Mouse (Mus musculus) B cell, adult 2 months (primary cell): ENCODE measurements around the gene Psmc3.
"Not testable (repeated sequence)": the region's sequence is repeated elsewhere in the genome, so short reads cannot be mapped to it uniquely, and the experiment has no call there.

Experiments used
- DNase-seq, 2 experiments: peaks; one replicate each; pipeline ENCODE4 v3.0.0; 2022

Psmc3 gene

DNA sequence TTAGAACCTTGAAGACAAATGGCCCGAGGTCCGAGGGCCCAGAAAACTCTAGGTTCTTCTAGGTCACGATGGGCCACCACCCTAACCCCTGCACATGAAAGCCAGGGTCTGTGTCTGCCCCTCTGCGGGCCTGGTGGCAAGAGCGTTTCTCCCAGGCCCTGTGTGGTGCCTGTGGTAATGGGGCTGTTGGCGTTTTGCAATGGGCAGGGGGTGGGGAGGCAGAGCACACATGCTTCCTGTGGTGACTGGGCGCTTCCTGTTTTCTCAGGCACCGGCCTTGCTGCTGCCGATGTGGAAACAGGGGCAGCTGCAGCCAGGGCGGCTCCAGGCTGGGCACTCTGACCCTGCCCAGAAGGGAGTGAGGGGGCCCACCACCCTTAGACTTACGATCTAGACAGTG is 29.0 kb downstream of the Psmc3 start:
- DNase-seq = peak; percentile 79 to 82

DNA sequence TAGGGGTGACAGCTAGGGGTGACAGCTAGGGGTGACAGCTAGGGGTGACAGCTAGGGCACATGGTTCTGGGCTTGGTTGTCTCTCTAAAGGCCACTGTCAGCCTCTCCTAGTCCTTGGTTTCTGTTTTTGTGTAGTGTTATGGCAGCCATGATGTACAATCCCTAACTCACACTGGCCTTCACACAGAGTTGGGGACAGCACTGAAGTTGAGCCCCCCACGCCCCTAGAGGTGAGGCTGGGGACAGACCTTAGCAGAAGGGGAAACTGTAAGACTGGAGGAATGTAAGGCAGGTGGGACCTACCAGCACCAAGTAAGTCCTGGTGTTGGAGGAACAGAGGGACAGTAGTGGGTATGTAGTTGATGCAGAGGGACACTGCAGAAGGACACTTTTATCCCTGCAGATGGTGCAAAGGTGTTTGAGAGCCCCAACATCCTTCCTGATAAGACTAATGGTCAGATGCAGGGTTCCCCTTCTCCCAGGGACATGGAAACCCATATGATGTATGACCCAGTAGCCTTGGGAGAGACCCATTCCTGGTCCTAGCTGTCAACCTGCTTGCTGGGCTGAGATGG is 29.6 kb downstream of the Psmc3 start:
- DNase-seq = peak in 1 of 2 experiments; percentile 51

DNA sequence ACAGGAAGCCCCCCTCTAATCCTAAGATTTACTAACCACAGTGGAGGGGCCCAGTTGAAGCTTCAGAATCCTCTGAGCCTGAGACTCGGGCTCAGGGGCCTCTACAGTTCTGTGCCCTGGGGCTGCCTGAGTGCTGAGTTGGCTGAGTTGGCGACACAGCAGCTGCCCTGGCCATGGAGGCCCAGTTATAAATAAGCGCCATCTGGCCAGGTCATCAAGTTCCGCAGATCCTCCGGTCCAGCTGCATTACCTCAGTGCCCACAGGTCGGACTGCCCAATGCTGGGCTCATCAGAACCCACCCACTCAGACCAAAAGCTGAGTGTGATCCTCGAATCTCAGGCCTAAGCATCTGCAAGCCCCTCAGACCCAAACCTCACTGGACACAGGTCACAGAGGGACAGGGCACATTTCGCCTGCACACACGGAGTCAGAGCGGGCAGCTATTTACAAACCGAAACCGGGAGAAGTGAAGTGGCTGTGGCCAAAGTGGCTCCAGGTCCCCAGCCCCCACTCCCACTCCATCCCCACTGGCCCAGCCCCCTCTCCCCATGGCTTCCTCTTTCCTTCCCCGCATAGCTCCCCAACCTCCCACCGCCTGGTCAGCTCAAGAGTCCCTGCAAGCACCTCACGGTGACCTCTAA is 30.5 kb downstream of the Psmc3 start:
- DNase-seq = no peak

DNA sequence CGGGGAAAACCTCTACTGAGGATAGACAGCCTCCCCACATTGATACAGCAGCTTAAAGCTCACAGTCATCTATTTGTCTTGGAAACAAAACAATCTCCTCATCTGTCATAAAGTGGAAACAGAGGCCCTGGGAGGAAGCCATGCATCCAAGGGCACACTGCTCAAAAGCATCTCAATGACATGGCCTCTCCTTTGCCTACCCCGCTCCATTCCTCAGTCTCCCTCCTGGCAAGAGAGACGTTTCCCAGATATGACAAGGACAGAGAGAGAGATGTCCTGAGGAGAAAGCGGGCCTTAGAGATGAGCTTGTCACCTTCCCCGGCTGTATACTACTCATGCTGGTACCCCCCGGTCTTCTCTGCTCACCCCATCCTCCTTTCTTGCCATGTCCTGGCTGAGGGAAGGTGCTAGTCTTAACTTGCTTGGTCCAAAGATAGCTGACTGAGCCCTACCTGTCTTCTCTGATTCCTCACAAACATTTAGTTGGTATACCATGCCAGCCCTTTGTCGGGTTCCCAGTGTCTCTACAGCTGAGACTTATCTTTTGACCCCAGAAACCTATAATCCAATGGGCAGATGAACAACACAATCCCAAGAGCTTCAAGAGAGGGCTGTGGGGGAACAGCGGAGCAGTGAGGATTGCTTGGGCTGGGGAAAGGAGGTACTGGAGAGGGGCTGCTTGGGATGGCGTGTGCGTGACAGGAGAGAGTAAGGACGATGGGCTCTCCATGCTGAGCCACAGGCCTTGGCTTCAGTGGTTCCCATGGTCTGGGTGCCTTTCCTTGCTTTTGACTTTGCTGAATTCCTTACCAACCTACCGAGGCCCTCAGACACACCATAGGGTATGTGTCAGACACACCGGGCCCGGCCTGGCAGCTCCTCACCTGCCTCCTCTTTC is 31.9 kb downstream of the Psmc3 start:
- no peak for DNase-seq

DNA sequence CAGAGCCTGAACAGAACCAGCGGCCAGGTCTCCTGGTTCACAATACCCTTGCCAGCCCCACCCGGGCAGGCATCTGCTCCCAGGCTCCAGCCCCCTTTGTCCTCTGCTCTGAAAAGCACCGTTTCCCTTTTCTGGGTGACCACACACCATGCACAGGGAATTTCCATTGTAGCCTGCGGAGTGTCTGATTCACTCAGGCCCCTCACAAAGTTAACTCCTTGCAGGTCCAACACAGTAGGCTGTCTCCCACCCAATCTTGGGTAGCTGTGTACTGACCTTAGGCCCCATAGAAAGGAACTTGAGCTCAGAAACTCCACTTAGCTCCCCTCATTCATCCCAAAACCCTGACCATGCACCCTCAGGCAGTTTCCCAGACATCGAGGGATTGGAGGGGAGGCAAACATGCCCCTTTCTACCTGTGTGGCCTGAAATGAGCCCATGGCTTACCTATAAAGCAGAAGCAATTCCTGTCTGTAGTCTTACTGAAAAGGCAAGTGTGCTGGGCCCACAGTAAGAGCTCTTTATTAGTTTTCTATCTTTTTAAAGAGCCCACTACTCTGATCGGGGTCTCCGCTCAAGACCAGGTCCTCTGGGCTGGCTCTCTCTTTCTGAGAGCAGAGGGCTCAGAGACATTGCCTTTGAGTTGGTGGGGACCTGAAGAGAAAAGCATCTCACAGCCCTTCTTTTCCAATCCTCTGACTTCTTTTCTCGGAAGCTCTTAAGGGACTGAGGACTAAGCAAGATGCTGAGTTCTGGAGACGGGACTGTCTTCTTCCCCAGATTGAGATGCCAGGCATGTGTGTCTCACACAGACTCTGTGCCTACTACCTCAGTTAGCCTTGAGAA is 32.8 kb downstream of the Psmc3 start:
- DNase-seq = no peak

DNA sequence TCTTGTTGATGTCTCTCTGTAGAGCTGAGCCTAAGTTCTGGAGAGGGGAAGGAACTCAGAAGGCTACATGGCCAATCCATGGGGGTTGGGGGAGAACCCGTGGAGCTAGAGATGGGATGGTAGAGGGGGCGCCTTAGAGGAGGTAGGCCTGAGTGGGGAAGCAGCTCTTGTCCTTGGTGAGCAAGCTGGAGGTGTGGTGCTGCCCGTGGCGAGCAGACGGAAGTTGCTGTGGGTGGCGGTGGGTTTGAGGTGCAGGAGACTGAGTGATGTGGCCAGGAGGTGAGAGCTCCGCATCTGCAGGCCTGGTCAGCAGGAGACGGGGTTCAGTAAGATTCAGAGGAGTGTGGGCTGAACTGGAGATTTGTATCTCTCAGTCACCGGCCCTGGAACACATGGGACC is 33.6 kb downstream of the Psmc3 start:
- peak in 1 of 2 experiments; percentile 28 for DNase-seq

DNA sequence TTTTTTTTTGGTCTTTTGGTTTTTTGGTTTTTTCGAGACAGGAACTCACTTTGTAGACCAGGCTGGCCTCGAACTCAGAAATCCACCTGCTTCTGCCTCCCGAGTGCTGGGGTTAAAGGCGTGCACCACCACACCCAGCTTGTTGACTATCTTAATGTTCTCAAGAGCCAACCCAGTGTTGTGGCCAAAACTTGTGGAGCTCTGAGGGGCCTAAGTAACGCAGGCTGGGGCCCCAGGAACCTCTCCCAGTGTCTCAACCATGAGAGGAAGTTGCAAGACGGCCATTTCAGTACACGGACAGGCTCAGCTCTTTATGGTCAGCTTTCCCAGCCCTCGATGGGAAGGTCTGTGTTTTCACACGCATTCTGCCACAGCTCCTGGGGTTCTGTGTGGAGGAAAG is 35.2 kb downstream of the Psmc3 start:
- DNase-seq = no peak

DNA sequence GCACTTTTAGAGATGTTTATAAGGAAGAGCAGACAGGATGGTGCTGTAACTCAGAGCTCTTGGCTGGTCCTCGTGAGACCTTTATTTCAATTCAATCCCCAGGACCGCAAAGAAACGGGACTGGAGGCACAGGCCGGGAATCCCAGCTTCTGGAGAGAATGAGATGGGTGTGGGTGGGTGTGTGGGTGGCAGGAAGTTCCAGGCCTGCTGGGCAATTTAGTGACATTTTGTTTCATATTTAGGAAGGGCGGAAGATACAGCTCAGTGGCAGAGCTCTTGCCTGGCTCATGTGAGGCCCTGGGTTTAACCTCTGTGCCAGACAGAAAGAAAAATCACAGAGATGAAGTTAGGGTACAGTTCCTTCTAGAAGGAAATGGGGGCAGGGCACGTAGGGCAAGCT is 36.4 kb downstream of the Psmc3 start:
- no peak for DNase-seq

DNA sequence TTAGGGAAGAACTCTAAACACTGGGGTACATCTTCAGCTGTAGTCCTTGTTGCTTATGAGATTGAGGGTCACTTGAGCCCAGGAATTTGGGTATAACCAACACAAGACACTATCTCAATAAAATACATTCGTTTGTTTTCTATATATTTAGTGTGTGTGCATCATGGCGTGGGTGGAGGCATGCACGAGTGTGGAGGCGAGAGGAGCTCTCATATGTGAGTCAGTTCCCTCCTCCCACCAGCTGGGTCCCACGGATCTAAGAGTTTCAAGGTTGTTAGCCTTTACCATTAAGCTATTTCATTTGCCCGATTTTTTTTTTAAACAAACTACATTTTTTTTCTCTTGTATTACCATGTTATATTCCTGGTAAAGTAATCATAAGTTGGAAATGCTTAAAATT is 37.0 kb downstream of the Psmc3 start:
- DNase-seq = no peak

DNA sequence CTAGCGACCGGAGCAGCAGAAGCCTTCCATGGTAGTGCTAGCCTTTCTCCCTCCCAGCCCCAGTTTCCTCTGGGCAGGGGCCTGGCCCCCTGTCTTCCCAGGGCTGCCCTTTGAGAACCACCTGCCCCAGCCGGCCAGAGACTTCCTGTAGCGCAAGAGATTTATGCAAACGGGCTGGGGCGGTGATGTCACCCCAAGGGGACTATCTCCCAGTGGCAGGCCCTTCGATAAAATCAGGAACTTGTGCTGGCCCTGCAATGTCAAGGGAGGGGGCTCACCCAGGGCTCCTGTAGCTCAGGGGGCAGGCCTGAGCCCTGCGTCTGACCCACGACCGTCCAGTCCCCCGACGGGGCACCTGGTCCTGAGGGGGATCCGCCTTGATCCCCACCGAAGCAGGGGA is 42.7 kb downstream of the Psmc3 start:
- DNase-seq = peak; percentile 83 to 85

DNA sequence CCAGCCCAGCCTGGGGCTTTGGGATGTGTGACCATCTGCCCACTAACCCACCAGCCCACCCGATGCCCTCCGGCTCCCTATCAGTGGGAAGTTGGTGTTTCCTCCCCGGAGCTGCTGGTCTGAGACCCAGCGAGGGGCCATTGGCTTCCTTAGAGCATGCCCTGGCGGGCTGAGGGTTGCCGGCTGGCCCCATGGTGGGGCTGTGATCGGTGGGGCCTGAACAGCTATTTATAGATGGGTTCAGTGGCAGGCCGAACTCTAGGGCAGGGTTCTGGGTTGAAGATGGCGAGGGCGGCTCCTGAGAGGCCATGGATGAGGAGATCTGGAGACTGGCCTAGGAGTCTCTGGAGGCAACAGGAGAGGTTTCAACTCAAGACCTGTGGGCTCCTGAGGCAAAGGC is 43.2 kb downstream of the Psmc3 start:
- peak; percentile 59 to 60 for DNase-seq

DNA sequence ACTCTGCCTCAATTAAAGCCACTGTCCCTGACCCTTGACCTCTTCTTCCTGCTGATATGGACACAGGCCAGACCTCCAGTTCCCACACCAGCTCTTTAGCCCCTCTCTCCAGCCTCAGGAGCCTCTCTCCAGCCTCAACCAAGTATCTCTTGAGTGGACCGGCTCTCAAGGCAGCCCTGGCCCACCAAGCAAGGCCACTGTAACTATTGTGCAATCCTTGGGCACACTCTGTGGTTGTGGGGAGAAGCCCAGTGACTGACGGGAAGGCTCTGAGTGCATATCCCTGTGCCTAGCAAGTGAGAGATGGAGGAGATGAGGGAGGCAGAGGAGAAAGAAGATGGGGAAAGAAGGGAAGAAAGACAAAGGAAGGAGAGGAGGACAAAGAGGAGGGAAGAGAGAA is 44.3 kb downstream of the Psmc3 start:
- DNase-seq = no peak

DNA sequence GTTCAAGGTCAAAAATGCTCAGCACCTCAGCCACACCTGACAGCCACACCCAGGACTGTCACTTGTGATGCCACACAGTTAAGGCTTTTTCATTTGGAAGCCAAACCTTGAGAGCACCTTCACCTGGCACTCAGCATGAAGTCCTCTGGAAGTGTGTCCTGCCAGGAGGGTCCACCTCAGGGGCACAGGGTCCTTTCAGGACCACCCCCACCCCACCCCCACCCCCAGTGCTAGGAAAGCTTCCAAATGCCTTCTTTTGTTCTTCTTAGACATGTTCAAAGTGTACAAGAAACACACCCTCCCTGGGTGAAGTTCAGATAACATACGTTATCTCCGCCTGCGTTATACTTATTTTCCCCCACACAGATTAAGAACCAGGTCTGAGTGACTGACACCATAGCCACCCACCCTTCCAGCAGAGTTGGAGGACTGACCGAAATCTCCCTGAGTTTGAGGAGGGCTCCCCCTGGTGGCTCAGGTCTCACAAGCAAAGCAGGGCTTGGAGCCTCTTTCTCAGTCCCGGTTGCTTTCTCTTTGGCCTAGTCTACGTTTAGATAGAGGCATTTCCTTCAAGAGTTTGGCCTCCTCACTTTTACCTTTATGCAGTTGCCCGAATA is 47.4 kb downstream of the Psmc3 start:
- DNase-seq = peak; percentile 96 to 97

DNA sequence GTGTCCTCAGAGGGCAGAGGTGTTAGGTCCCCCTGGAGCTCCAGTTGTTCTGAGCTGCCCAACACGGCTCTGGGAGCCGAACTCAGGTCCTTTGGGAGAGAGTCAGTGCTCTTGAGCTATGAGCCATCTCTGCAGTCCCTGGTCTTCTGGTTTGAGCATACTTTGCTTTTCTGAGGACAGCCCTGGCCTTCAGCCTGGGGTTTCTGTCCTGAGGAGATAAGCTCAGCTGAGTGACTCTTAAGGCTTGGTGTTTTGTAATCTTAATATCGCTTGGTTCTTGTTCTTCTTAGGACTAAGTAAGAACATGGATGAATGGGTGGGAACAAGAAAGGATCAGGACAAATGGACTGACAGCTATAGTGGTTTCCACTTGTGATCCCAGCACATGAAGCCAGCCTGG is 54.3 kb downstream of the Psmc3 start:
- DNase-seq = no peak

DNA sequence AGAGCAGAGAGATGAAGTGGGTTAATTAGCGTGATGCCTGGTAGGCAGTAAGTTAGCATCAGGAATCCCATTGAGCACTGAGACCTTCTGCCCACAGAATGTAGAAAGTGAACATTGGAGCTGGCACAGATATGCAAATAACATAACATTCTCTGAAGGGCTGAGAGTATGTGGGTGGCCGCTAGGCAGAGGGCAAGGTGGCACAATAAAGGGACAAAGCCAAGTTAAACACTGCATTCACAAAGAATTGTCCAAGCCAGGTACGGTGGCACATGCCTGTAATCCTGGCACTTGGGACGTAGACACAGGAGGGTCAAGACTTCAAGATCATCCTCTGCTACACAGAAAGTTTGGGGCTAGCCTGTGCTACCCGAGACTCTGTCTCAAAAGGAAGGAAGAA is 55.4 kb downstream of the Psmc3 start:
- no peak for DNase-seq

DNA sequence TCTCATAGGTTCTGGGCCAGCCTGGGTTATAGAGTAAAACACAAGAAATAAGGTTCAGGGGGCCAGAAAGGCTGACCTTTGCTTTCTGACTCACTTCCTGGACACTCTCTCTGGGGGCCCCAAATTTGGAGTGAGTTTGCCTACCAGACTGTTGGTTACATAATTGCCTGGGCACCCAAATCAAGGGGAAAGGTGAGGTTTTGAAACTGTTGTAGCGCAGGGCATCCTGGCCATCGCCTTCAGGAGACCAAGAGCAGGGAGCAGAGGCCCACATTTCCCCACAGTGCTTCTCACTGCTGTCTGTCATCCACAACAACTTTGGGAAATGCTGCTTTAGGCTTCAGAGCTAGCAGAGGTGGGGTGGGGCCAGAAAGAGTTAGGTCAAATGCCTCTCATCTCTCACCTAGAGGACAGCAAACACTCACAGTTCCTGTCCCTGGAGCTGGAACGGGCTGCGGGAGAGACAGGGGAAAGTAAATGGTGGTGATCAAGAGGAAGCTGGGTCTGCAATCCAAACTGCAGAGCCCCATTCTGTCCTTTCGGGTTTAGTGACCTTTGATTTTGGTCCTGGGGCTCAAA is 56.1 kb downstream of the Psmc3 start:
- no peak for DNase-seq

DNA sequence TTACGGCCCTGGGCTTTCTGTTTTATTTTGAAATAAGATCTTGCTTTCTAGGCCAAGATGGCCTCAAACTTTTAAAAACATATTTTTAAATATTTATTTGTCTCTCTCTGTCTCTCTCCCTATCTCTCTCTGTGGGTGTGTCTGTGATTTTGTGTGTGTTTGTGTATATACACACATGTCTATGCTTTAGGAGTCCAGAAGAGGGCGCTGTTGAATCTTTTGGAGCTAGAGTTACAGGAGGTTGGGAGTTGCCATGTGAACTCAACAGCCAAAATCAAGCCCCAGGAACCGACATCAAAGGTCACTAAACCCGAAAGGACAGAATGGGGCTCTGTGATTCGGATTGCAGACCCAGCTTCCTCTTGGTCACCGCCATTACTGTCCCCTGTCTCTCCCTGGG is 56.6 kb downstream of the Psmc3 start:
- no peak for DNase-seq

DNA sequence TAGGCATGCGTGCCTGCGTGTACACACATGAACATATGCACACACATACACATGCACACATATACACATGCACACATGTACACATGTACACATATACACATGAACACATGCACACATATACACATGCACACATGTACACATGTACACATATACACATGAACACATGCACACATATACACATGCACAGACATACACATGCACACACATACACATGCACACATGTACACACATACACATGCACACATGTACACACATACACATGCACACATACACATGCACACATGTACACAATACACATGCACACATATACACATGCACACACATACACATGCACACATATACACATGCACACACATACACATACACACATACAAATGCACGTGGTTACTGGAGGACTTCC is 58.0 kb downstream of the Psmc3 start:
- DNase-seq = not testable (repeated sequence)

DNA sequence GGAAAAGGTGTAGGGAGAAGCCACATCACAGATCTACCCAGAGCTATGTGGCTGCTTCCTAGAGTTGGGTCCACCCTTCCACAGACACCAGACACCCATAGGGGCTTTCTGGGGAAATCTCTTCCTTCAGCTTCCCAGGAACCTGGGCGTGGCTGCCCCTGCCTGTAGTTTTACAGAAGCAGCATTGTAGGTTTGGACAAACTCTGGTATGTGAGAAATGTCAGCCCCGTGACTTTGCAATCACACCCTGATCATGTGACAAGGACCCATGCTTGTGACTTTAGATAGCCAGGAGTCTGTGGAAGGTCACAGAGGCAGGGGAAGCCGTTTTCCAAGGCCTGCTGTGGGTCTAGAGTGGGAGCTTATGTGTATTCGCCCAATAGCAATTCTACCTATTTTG is 58.7 kb downstream of the Psmc3 start:
- no peak for DNase-seq

DNA sequence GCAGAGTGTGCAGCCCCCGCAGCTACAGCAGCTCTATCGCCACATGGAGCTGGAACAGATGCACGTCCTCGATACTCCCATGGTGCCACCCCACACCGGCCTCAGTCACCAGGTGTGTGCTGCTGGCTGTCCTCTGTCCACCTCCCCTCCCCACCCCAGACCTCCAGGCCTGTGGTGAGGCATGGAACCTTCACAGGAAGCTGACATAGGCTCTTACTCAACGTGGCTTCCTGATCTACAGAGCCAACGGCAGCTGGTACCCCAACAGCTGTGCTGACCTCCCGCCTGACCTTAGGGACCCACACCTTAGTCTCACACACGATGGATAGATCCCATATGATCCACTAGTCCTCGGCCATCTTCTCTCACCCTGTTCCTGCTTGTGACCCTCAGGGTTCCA is 59.5 kb downstream of the Psmc3 start:
- DNase-seq = no peak

DNA sequence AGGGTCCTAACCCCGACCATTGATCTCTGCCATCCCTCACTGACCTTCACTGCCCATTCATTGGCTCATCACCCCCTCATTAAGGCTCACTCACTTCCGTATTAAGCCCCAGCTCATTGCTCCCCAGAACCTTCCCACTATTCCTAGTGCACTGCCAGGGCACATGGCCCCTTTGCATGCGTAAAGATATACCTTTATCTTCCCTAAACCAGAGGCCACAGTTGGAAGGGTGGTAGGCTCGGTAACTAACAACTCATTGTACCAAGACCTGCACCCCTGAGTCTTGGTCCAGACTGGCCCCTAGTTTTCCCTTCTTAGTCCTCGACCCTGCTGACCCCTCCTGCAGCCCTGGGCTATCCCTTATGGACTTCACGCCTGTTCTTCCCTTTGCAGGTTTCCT is 60.0 kb downstream of the Psmc3 start:
- no peak for DNase-seq
